Mouse (Mus musculus): ENCODE measurements around the gene Znrf2. TPM values are rescaled to one million over a fixed set of nuclear protein-coding genes. Genes with fewer than 3 reads are reported as not detected.

Znrf2 gene
- 2.1 and 2.9 TPM in 2 replicates for polyA plus RNA-seq (2016; fragmentation: Nextera tagmentation; extraction: Ambion mirVana)

GRCm38 (mm10) chr6:54816388-54817065 lies at the start of gene Znrf2:
TSS of gene Znrf2 (plus strand) at chr6:54816916.
- Histone ChIP-seq H3K27me3 (ENCODE audit: insufficient read depth, poor library complexity, severe bottlenecking) (0 out of 2 replicates have a peak, but pooled peaks cover 5% of the 10 kb centered on the region), H3K4me1 (peaks cover 35% of the 10 kb centered on the region; the same call in 1 of the 2 replicates), H3K27ac (peak within 1 kb of the TSS; percentile 95), H3K4me3 (peak within 1 kb of the TSS; percentile 84), H3K9me3 (no peaks in the 10 kb centered on the region), H3K36me3 (no peaks in the 10 kb centered on the region)
- 2% methylated on average over 88 of the region's 88 CpGs for WGBS
- peak; percentile 99 for DNase-seq (ENCODE audit: low spot score)

GRCm38 (mm10) chr6:54767746-54768145 lies 49.0 kb upstream of the Znrf2 start:
- DNase-seq (ENCODE audit: low spot score), result no peak
- Histone ChIP-seq H3K27me3 (ENCODE audit: insufficient read depth, poor library complexity, severe bottlenecking) (peaks cover 19% of the 10 kb centered on the region), H3K36me3 (no peaks in the 10 kb centered on the region), H3K4me1 (peaks cover 28% of the 10 kb centered on the region), H3K27ac (no peak overlapping the region), H3K9me3 (no peaks in the 10 kb centered on the region), H3K4me3 (no peak overlapping the region)
- 28% methylated on average over 4 of the region's 4 CpGs for WGBS

- no peak for DNase-seq (ENCODE audit: low spot score)
- no peaks in the 10 kb centered on the region for H3K36me3 ChIP-seq
- no peak overlapping the region for H3K4me3 ChIP-seq
- no peak overlapping the region for H3K27ac ChIP-seq
- peaks cover under 1% of the 10 kb centered on the region; the same call in 1 of the 2 replicates for H3K27me3 ChIP-seq (ENCODE audit: insufficient read depth, poor library complexity, severe bottlenecking)
- H3K9me3 ChIP-seq, result no peaks in the 10 kb centered on the region; the same call in 1 of the 2 replicates
- WGBS, result 69% methylated on average over 4 of the region's 4 CpGs
- H3K4me1 ChIP-seq, result peaks cover 27% of the 10 kb centered on the region
Measured at GRCm38 (mm10) chr6:54770766-54771165, 46.0 kb upstream of the Znrf2 start.

GRCm38 (mm10) chr6:54771171-54771570 lies 45.5 kb upstream of the Znrf2 start:
- no peak for DNase-seq (ENCODE audit: low spot score)
- Histone ChIP-seq H3K4me3 (no peak overlapping the region), H3K4me1 (peaks cover 27% of the 10 kb centered on the region), H3K27me3 (ENCODE audit: insufficient read depth, poor library complexity, severe bottlenecking) (no peaks in the 10 kb centered on the region), H3K27ac (0 out of 2 replicates have a peak overlapping the region, but pooled peaks have one; percentile 6), H3K9me3 (no peaks in the 10 kb centered on the region; the same call in 1 of the 2 replicates), H3K36me3 (no peaks in the 10 kb centered on the region)
- 68% methylated on average over 8 of the region's 8 CpGs for WGBS

- no peak for DNase-seq (ENCODE audit: low spot score)
- Histone ChIP-seq H3K36me3 (no peaks in the 10 kb centered on the region), H3K27ac (no peak overlapping the region), H3K4me1 (peaks cover 25% of the 10 kb centered on the region), H3K27me3 (ENCODE audit: insufficient read depth, poor library complexity, severe bottlenecking) (no peaks in the 10 kb centered on the region), H3K9me3 (no peaks in the 10 kb centered on the region; the same call in 1 of the 2 replicates), H3K4me3 (no peak overlapping the region)
- WGBS, result 92% methylated on average over 5 of the region's 5 CpGs
Measured at GRCm38 (mm10) chr6:54772078-54772477, 44.6 kb upstream of the Znrf2 start.

- Histone ChIP-seq H3K27me3 (ENCODE audit: insufficient read depth, poor library complexity, severe bottlenecking) (no peaks in the 10 kb centered on the region), H3K4me3 (no peak overlapping the region), H3K36me3 (no peaks in the 10 kb centered on the region), H3K9me3 (no peaks in the 10 kb centered on the region; the same call in 1 of the 2 replicates), H3K27ac (no peak overlapping the region), H3K4me1 (peaks cover 15% of the 10 kb centered on the region)
- DNase-seq (ENCODE audit: low spot score), result peak; percentile 68
Measured at GRCm38 (mm10) chr6:54775739-54776138, 41.0 kb upstream of the Znrf2 start.

- Histone ChIP-seq H3K4me1 (peaks cover 16% of the 10 kb centered on the region), H3K9me3 (no peaks in the 10 kb centered on the region; the same call in 1 of the 2 replicates), H3K4me3 (no peak overlapping the region), H3K27me3 (ENCODE audit: insufficient read depth, poor library complexity, severe bottlenecking) (no peaks in the 10 kb centered on the region), H3K27ac (no peak overlapping the region), H3K36me3 (no peaks in the 10 kb centered on the region)
- 34% methylated on average over 8 of the region's 8 CpGs for WGBS
- DNase-seq (ENCODE audit: low spot score), result peak; percentile 68
Measured at GRCm38 (mm10) chr6:54777661-54778060, 39.1 kb upstream of the Znrf2 start.

- no peaks in the 10 kb centered on the region for H3K9me3 ChIP-seq
- H3K4me3 ChIP-seq, result no peak overlapping the region
- DNase-seq (ENCODE audit: low spot score), result peak; percentile 39
- H3K4me1 ChIP-seq, result peaks cover 16% of the 10 kb centered on the region
- no peaks in the 10 kb centered on the region for H3K36me3 ChIP-seq
- H3K27me3 ChIP-seq (ENCODE audit: insufficient read depth, poor library complexity, severe bottlenecking), result no peaks in the 10 kb centered on the region
- 91% methylated on average over 5 of the region's 5 CpGs for WGBS
- H3K27ac ChIP-seq, result no peak overlapping the region
Measured at GRCm38 (mm10) chr6:54779968-54780367, 36.7 kb upstream of the Znrf2 start.

GRCm38 (mm10) chr6:54780569-54781304 lies 36.0 kb upstream of the Znrf2 start:
- DNase-seq (ENCODE audit: low spot score), result peak; percentile 20
- WGBS, result 59% methylated on average over 5 of the region's 5 CpGs
- Histone ChIP-seq H3K4me1 (peaks cover 16% of the 10 kb centered on the region), H3K27ac (no peak overlapping the region), H3K36me3 (no peaks in the 10 kb centered on the region), H3K9me3 (no peaks in the 10 kb centered on the region), H3K4me3 (no peak overlapping the region), H3K27me3 (ENCODE audit: insufficient read depth, poor library complexity, severe bottlenecking) (no peaks in the 10 kb centered on the region)

GRCm38 (mm10) chr6:54781881-54782280 lies 34.8 kb upstream of the Znrf2 start:
- Histone ChIP-seq H3K4me3 (no peak overlapping the region), H3K36me3 (no peaks in the 10 kb centered on the region), H3K9me3 (no peaks in the 10 kb centered on the region), H3K4me1 (peaks cover 16% of the 10 kb centered on the region), H3K27me3 (ENCODE audit: insufficient read depth, poor library complexity, severe bottlenecking) (no peaks in the 10 kb centered on the region), H3K27ac (no peak overlapping the region)
- no peak for DNase-seq (ENCODE audit: low spot score)
- 68% methylated on average over 6 of the region's 6 CpGs for WGBS

GRCm38 (mm10) chr6:54785098-54785730 lies 31.5 kb upstream of the Znrf2 start:
- H3K36me3 ChIP-seq, result no peaks in the 10 kb centered on the region
- no peak overlapping the region for H3K27ac ChIP-seq
- no peaks in the 10 kb centered on the region for H3K27me3 ChIP-seq (ENCODE audit: insufficient read depth, poor library complexity, severe bottlenecking)
- peaks cover 8% of the 10 kb centered on the region; the same call in 1 of the 2 replicates for H3K4me1 ChIP-seq
- DNase-seq (ENCODE audit: low spot score), result peak; percentile 74
- no peaks in the 10 kb centered on the region for H3K9me3 ChIP-seq
- H3K4me3 ChIP-seq, result no peak overlapping the region
- WGBS, result 67% methylated on average over 5 of the region's 5 CpGs

- WGBS, result 73% methylated on average over 5 of the region's 5 CpGs
- Histone ChIP-seq H3K27ac (no peak overlapping the region), H3K4me1 (peaks cover 3% of the 10 kb centered on the region; the same call in 1 of the 2 replicates)
Measured at GRCm38 (mm10) chr6:54786766-54787165, 29.9 kb upstream of the Znrf2 start.

GRCm38 (mm10) chr6:54788493-54788892 lies 28.2 kb upstream of the Znrf2 start:
- Histone ChIP-seq H3K27ac (no peak overlapping the region), H3K27me3 (ENCODE audit: insufficient read depth, poor library complexity, severe bottlenecking) (no peaks in the 10 kb centered on the region), H3K4me1 (no peaks in the 10 kb centered on the region), H3K36me3 (no peaks in the 10 kb centered on the region), H3K4me3 (no peak overlapping the region), H3K9me3 (no peaks in the 10 kb centered on the region)
- peak; percentile 51 for DNase-seq (ENCODE audit: low spot score)
- 67% methylated on average over 6 of the region's 6 CpGs for WGBS

More at GRCm38 (mm10) chr6:54786766-54787165, 29.9 kb upstream of the Znrf2 start:
- Histone ChIP-seq H3K27me3 (ENCODE audit: insufficient read depth, poor library complexity, severe bottlenecking) (no peaks in the 10 kb centered on the region), H3K36me3 (no peaks in the 10 kb centered on the region), H3K4me3 (no peak overlapping the region), H3K9me3 (no peaks in the 10 kb centered on the region)
- DNase-seq (ENCODE audit: low spot score), result peak; percentile 56
